Mouse (Mus musculus) right cerebral cortex, postnatal 25 days (tissue): Measurements from ENCODE around the gene Pon1.

Experiments
- DNase-seq: peaks from one replicate; pipeline ENCODE4 v3.0.0; 2022

Pon1 gene

GRCm38 (mm10) chr6:5174179-5174812 is 19.4 kb downstream of the Pon1 start:
- no peak for DNase-seq

GRCm38 (mm10) chr6:5172571-5172970 is 21.2 kb downstream of the Pon1 start:
- no peak for DNase-seq

GRCm38 (mm10) chr6:5171418-5171817 is 22.3 kb downstream of the Pon1 start:
- DNase-seq: no peak

GRCm38 (mm10) chr6:5168158-5168557 is 25.6 kb downstream of the Pon1 start:
- no peak for DNase-seq

GRCm38 (mm10) chr6:5167051-5167677 is 26.6 kb downstream of the Pon1 start:
- no peak for DNase-seq

GRCm38 (mm10) chr6:5164855-5165254 is 28.9 kb downstream of the Pon1 start:
- DNase-seq: no peak

- DNase-seq: no peak
Measured at GRCm38 (mm10) chr6:5163507-5164144, 30.1 kb downstream of the Pon1 start.

GRCm38 (mm10) chr6:5162052-5162451 is 31.7 kb downstream of the Pon1 start:
- DNase-seq: no peak

- DNase-seq: no peak
Measured at GRCm38 (mm10) chr6:5159385-5159791, 34.4 kb downstream of the Pon1 start.

GRCm38 (mm10) chr6:5156541-5157425 is 37.0 kb downstream of the Pon1 start:
- DNase-seq: no peak

- DNase-seq: no peak
Measured at GRCm38 (mm10) chr6:5155313-5155927, 38.3 kb downstream of the Pon1 start.

- DNase-seq: no peak
Measured at GRCm38 (mm10) chr6:5154786-5155185, 39.0 kb downstream of the Pon1 start.

- no peak for DNase-seq
Measured at GRCm38 (mm10) chr6:5152185-5152584, 41.6 kb downstream of the Pon1 start.

- no peak for DNase-seq
Measured at GRCm38 (mm10) chr6:5151171-5151570, 42.6 kb downstream of the Pon1 start.

GRCm38 (mm10) chr6:5149941-5150340 is 43.8 kb downstream of the Pon1 start:
- no peak for DNase-seq

GRCm38 (mm10) chr6:5147488-5148142 is 46.1 kb downstream of the Pon1 start:
- no peak for DNase-seq

- no peak for DNase-seq
Measured at GRCm38 (mm10) chr6:5139666-5140065, 54.1 kb downstream of the Pon1 start.

GRCm38 (mm10) chr6:5138875-5139631 is 54.7 kb downstream of the Pon1 start:
- DNase-seq: no peak

GRCm38 (mm10) chr6:5136046-5136445 is 57.7 kb downstream of the Pon1 start:
- DNase-seq: no peak

GRCm38 (mm10) chr6:5134986-5135385 is 58.8 kb downstream of the Pon1 start:
- DNase-seq: no peak

- no peak for DNase-seq
Measured at GRCm38 (mm10) chr6:5129364-5130093, 64.2 kb downstream of the Pon1 start.
